Mouse (Mus musculus): Measurements from ENCODE around the gene Gabrb3.

DNA sequence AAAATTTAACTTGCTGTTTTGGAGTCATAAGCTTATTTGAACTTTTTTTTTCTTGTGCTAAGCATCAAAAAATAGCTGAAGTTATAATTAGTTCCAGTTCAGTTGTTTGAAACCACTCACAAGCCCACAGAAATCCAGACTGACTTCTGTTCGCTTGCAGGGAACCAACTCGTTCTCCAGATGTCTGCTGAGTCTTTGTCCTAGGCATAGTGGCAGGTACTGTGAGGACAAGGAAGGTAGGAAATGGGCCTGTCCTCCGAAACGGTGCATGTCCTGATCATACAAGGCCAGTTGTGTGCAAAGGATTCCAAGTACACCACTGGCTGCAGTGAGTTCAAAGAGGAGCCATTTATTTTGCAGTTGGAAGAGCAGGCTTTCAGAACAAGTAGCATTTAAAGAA, 215.5 kb downstream of the Gabrb3 start:
- TF ChIP-seq CEBPB (IDR thresholded peaks at IDR 0.05; ENCODE audit: insufficient read depth, poor library complexity, severe bottlenecking) (no peak), REST (IDR thresholded peaks at IDR 0.05; ENCODE audit: insufficient read depth, insufficient read length) (no peak), POLR2A (IDR thresholded peaks at IDR 0.05; ENCODE audit: insufficient read length, low read depth) (no peak), E2F4 (IDR thresholded peaks at IDR 0.05; ENCODE audit: insufficient read depth) (no peak)
